Mouse (Mus musculus) forebrain, embryonic 11.5 days (tissue): ENCODE data around the gene Dnlz. TPM values are rescaled to one million over a fixed set of nuclear protein-coding genes. Genes with fewer than 3 reads are reported as not detected.

Experiments
- ATAC-seq: fragments of 200-750 bp; cut with Nextera tagmentation; replicated peaks from 2 replicates; pipeline ENCODE4 v1.8.0; 2017; ENCODE audit warnings: moderate TSS enrichment; ENCODE audit not compliant: low FRiP score
- DNase-seq: peaks from one replicate; pipeline ENCODE4 v3.0.0-alpha.2; 2017; ENCODE audit warnings: low spot score
- H3K27ac ChIP-seq: fragments of 300-500 bp; sonication (generic); 2 replicates; pipeline ENCODE4 v1.5.1; 2014; ENCODE audit warnings: low read depth, low read length
- H3K27me3 ChIP-seq: fragments of 300-500 bp; sonication (generic); 2 replicates; pipeline ENCODE4 v1.6.1; 2014; ENCODE audit warnings: mild to moderate bottlenecking, low read length, mixed read lengths; ENCODE audit not compliant: control insufficient read depth, insufficient read depth
- H3K36me3 ChIP-seq: fragments of 300-500 bp; sonication (generic); 2 replicates; pipeline ENCODE4 v1.6.1; 2014; ENCODE audit warnings: mild to moderate bottlenecking, low read length, moderate library complexity, mixed read lengths; ENCODE audit not compliant: control insufficient read depth, insufficient read depth
- H3K4me1 ChIP-seq: fragments of 300-500 bp; sonication (generic); replicated peaks from 2 replicates; pipeline ENCODE4 v1.6.1; 2014; ENCODE audit warnings: low read length, mixed read lengths; ENCODE audit not compliant: control insufficient read depth, insufficient read depth
- H3K4me2 ChIP-seq: fragments of 300-500 bp; sonication (generic); 2 replicates; pipeline ENCODE4 v1.6.1; 2014; ENCODE audit warnings: low read depth, mild to moderate bottlenecking, low read length, moderate library complexity, mixed read lengths; ENCODE audit not compliant: severe bottlenecking
- H3K4me3 ChIP-seq: fragments of 300-500 bp; sonication (generic); 2 replicates; pipeline ENCODE4 v1.5.1; 2014; ENCODE audit warnings: low read depth, low read length
- H3K9ac ChIP-seq: fragments of 300-500 bp; sonication (generic); 2 replicates; pipeline ENCODE4 v1.6.1; 2014; ENCODE audit warnings: low read length
- H3K9me3 ChIP-seq: fragments of 300-500 bp; sonication (generic); 2 replicates; pipeline ENCODE4 v1.6.1; 2016; ENCODE audit warnings: low read length, mixed read lengths; ENCODE audit not compliant: control insufficient read depth
- WGBS: fragments of 180-500 bp; shearing (Covaris S2); extraction: QIAGEN DNeasy Blood & Tissue Kit; methylation state at CpG from one replicate; pipeline ENCODE4 v1.1.7; 2014; 5-methylcytosine and 5-hydroxymethylcytosine counted together
- polyA plus RNA-seq: library from polyadenylated mRNA; unstranded; fragments of >200 nt; fragmentation: Nextera tagmentation; extraction: Ambion mirVana; gene quantifications from 2 replicates; pipeline ENCODE4 v1.2.1, GENCODE M21; 2014

The Dnlz gene
- polyA plus RNA-seq, 1 experiment from 2014 or later: 38.2 TPM

DNA sequence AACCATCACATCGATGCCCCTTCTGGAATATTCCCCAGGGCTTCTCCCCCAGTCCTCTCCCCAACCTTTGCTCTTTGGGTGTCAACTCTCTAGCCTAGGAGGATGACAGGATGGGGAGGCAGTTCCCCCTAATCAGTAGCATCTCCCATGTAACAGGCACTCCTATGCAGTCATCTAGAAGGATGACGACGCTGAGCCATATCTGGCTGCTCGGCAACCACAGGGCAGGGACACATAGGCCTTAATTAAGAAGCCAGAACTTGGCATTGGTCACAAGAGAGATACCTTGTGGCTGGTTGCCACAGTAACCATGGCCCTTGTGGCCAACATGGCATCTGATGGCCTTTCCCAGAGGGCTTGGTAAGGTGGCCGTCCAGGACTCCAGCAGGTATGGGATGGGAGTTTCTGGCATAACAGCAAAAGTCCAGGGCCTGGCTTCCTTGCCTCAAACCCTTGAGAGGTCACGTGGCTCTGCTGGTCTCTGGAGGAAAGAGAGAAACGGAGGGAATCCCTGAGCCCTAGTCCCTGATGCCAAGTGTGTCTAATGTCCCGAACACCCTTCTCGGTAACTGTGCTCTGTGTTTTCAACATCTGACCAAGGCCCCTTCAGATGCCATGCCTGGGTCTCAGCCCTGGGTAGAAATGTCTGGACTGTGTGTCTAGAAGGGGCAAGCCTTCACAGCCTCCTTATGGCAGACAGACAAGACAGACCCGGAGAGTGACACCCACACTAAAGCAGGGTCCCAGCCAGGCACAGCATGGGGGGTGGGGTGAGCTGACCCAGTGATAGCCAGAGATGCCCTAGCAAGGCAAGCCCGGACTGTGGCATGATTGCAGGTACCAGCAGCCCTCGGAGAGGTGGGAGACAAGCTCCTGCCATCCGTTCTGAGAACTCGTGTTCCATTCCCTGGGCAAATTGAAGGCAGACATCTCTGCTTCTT is 31.4 kb downstream of the Dnlz start:
- peaks cover 13% of the 10 kb centered on the region for H3K36me3 ChIP-seq
- DNase-seq (no peak), ATAC-seq (no peak)
- no peak overlapping the region for H3K27ac ChIP-seq
- H3K4me2 ChIP-seq: no peak overlapping the region
- H3K4me1 ChIP-seq: peaks cover 11% of the 10 kb centered on the region; the same call in 1 of the 2 replicates
- no peak overlapping the region for H3K9ac ChIP-seq
- H3K4me3 ChIP-seq: no peak overlapping the region
- H3K9me3 ChIP-seq: no peaks in the 10 kb centered on the region
- H3K27me3 ChIP-seq: no peaks in the 10 kb centered on the region
- 93% methylated on average over 14 of the region's 14 CpGs for WGBS

DNA sequence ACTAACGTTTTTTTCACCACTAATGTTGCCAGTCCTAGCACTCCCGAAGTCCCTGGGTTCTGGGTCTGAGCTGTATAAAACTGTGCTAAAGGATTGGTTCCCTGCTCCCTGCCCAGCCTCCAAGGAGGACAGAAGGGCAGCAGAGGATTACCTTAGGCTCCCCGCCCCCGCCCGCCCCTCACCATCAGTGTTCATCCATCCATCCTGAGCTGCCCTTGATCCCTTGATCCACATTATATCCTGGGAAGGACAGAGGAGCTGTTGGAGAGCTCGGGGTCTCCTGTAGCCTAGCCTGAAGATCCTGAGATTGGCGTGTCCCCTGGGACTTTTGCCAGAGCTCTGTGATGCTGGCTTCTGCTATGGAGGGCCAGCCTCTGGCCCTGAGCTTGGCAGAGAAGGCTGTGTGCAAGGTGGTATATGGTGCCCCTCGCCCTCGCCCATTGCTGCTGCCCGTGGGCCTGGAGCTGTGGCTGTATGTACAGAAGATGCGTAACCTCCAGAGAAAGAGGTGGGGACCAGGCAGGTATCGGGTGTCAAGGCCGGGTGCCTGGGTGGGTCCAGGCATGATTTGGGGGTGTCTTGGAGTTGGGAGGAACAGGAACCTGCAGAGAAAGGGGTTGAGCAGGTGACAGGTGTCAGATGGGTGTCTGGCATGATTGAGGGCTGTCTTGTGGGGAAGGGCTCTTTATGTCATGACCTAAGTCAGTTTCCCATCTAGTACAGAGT is 32.2 kb downstream of the Dnlz start:
- peaks cover 13% of the 10 kb centered on the region; the same call in 1 of the 2 replicates for H3K4me1 ChIP-seq
- H3K9me3 ChIP-seq: no peaks in the 10 kb centered on the region
- ATAC-seq: no peak
- H3K27me3 ChIP-seq: no peaks in the 10 kb centered on the region
- H3K4me3 ChIP-seq: no peak overlapping the region
- peaks cover 13% of the 10 kb centered on the region for H3K36me3 ChIP-seq
- DNase-seq: no peak
- no peak overlapping the region for H3K9ac ChIP-seq
- 86% methylated on average over 13 of the region's 13 CpGs for WGBS
- no peak overlapping the region for H3K4me2 ChIP-seq
- H3K27ac ChIP-seq: no peak overlapping the region

DNA sequence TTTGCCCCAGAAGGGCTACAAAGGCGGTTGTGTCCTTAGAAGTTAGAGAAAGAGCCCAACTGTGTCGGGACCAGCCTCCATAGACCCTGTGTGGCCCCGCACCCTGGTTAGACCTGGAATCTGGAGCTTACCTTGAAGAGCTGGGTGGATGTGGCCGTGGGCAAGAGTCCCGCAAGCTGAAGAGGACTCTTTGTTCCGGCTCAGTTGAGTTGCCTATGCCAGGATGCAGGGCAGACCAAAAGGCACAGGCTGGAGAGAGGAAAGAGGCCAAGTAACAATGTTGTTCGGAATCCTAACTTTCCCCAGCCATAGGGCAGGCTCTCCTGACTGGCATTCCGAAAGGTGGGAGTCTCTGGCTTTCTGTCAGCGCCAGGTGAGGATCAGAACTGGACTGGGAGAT is 32.8 kb downstream of the Dnlz start:
- WGBS: 91% methylated on average over 9 of the region's 9 CpGs
- Histone ChIP-seq H3K27me3 (no peaks in the 10 kb centered on the region), H3K27ac (no peak overlapping the region), H3K4me1 (peaks cover 14% of the 10 kb centered on the region; the same call in 1 of the 2 replicates), H3K9ac (no peak overlapping the region), H3K36me3 (peaks cover 10% of the 10 kb centered on the region), H3K4me3 (no peak overlapping the region), H3K9me3 (no peaks in the 10 kb centered on the region), H3K4me2 (no peak overlapping the region)
- DNase-seq (no peak), ATAC-seq (no peak)

DNA sequence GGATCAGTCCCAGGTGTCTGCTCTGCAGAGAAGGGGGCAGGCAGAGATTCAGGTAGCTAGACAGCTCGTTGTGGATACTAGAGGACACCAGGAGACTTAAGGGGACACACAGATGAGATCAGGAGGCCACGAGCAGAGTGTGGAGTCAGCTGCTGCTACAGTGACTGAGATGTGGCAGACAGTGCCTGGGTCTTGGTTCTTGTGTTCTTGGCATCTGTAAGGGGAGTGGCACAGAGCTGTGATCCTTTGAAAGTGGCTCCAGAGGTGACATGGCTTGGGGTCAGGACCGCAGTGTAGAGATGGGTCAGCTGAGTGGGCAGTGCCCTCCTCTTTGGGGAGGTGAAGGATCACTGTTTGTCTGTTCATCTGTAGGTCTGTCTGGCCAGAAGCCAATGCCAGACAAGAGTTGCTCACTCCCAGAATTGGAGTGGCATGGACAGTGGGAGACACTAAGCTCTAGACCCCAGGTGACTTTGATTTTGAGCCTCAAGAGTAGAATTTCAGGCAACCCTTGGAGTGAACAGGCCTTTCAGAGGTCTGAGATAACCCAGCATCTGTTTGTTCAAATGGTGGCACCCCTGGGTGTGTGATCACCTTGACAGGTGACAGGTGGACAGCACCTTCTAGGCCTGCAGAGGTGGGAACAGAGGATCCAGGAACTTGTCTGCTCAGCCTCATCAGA is 33.8 kb downstream of the Dnlz start:
- ATAC-seq (no peak), DNase-seq (no peak)
- H3K9ac ChIP-seq: no peak overlapping the region
- no peaks in the 10 kb centered on the region for H3K9me3 ChIP-seq
- whole genome bisulfite sequencing: 81% methylated on average over 3 of the region's 3 CpGs
- H3K27me3 ChIP-seq: no peaks in the 10 kb centered on the region
- no peak overlapping the region for H3K4me2 ChIP-seq
- peaks cover 14% of the 10 kb centered on the region; the same call in 1 of the 2 replicates for H3K4me1 ChIP-seq
- H3K36me3 ChIP-seq: 0 out of 2 replicates have a peak, but pooled peaks cover under 1% of the 10 kb centered on the region
- H3K27ac ChIP-seq: no peak overlapping the region
- H3K4me3 ChIP-seq: no peak overlapping the region

DNA sequence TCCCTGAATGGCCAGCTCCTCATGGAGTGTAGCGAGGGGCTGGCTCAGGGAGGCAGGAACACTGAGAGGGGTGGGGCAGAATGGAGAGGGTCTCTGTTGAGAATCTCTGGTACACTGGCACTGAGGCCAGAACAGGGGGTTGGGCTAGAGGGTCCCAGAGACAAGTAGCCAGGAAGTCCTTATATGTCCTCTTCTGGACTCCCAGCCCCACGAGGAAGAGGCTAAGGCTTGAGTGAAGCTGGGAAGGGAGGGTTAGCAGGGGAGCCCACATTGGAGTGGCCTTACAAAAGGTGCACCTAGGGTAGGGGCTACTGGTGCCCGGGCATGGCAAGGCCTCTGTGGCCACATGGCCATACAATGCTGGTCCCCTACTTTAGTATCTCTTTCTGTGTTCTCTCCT is 34.5 kb downstream of the Dnlz start:
- Histone ChIP-seq H3K9me3 (no peaks in the 10 kb centered on the region), H3K9ac (peak overlapping the region; percentile 95), H3K4me2 (peak overlapping the region; percentile 92; the same call in 1 of the 2 replicates), H3K27ac (no peak overlapping the region), H3K4me3 (0 out of 2 replicates have a peak overlapping the region, but pooled peaks have one; percentile 90), H3K4me1 (peaks cover 14% of the 10 kb centered on the region; the same call in 1 of the 2 replicates), H3K27me3 (no peaks in the 10 kb centered on the region), H3K36me3 (no peaks in the 10 kb centered on the region)
- ATAC-seq (no peak), DNase-seq (no peak)
- WGBS: 79% methylated on average over 3 of the region's 3 CpGs

DNA sequence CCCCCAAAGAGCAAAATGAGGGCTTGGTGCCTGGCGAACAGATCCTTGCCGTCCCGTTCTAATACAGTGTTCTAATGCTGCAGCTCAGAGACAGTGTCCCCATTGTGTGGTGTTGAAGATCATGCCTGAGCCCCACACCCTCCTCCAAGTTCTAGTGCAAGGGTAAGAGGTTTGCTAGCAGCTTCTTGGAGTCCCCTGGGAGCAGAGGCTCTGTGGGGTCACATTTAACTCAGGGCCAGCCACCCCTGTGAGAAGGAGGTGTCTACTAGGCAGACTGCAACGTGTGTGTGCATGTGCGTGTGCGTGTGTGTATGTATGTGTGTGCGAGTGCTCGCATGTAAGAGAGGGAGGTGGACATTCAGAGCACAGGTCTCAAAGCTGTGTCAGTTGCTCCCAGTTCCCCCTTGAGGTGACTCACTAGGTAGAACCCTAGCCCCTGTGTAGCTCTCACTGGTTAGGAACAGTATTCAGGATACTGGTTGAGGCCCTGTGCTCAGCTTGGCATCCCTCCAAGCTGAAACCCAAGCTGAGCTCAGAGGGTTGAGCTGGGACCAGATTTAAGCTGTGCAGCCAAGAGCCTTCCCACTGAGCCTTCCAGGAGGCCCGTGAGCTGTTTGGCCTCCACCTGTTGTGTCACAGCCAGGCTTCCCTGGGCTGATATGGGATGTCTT is 35.2 kb downstream of the Dnlz start:
- 65% methylated on average over 9 of the region's 9 CpGs for WGBS

DNA sequence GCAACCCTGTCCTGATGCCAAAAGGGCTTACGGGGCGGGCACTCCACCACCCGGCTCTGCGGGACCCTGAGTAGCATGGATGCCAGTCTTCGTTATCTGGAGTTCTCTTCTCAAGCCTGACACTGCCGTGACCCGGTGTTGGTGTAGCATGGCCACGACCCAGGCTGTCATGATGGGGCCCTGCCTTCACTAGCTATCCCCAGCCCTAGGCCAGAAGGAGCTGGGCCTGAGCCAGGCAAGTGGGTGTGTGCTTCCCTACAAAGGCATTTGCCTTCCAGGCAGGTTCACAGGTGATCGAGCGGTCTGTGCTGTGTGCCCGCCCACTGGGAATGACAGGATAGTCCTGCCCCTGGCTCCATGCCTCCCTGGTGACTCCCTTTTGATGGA is 36.0 kb downstream of the Dnlz start:
- Histone ChIP-seq H3K4me2 (peak overlapping the region; percentile 92), H3K9me3 (no peaks in the 10 kb centered on the region), H3K4me3 (peak overlapping the region; percentile 90), H3K27ac (peak overlapping the region; percentile 83), H3K27me3 (no peaks in the 10 kb centered on the region), H3K36me3 (no peaks in the 10 kb centered on the region), H3K4me1 (peaks cover 14% of the 10 kb centered on the region; the same call in 1 of the 2 replicates), H3K9ac (peak overlapping the region; percentile 95)
- WGBS: 0% methylated on average over 11 of the region's 11 CpGs
- no peak; the same call in 1 of the 2 replicates for ATAC-seq
- DNase-seq: no peak

More for the DNA sequence above, 35.2 kb downstream of the Dnlz start:
- Histone ChIP-seq H3K4me3 (peak overlapping the region; percentile 90), H3K4me1 (peaks cover 14% of the 10 kb centered on the region; the same call in 1 of the 2 replicates), H3K9me3 (no peaks in the 10 kb centered on the region), H3K9ac (peak overlapping the region; percentile 95), H3K36me3 (no peaks in the 10 kb centered on the region), H3K27ac (0 out of 2 replicates have a peak overlapping the region, but pooled peaks have one; percentile 12), H3K4me2 (peak overlapping the region; percentile 92), H3K27me3 (no peaks in the 10 kb centered on the region)
- DNase-seq: no peak
- no peak for ATAC-seq
